Mouse (Mus musculus): ENCODE results near the gene Pacrg. TPM values are rescaled to one million over a fixed set of nuclear protein-coding genes. Genes with fewer than 3 reads are reported as not detected.

Gene Pacrg
- total and polyA plus RNA-seq, 2 experiments from 2014 or later = 9.5 to 26.1 TPM

DNA sequence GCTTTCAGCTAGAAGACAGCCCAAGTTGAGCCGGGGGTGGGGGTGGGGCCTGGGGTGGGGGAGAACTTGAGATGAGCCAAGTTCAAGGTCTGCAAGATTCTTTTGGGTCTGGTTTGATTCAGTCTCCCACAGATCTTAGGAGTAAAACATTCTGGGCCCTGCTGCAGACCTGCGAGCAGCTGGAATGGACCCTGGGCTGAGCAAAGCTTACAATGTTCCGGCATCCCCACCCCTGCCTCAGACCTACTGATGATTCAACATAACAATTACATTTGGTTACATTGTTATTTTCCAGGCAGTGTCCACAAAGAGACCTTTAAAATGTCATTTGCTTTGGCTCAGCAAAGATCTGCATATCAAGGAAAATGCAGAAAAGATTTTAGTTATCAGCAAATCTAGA, 272.7 kb downstream of the Pacrg start:
- Histone ChIP-seq H3K4me3 (ENCODE audit: low read length) (no peak overlapping the region), H3K9ac (replicated peaks; ENCODE audit: low read length) (no peak overlapping the region), H3K9me3 (ENCODE audit: low read length) (no peaks in the 10 kb centered on the region), H3K36me3 (ENCODE audit: insufficient read depth, low read length) (no peaks in the 10 kb centered on the region), H3K4me1 (ENCODE audit: insufficient read depth, low read length) (no peaks in the 10 kb centered on the region), H3K4me2 (ENCODE audit: low read depth, low read length) (no peak overlapping the region), H3K27me3 (ENCODE audit: insufficient read depth, low read length) (no peaks in the 10 kb centered on the region), H3K27ac (no peak overlapping the region)
- ATAC-seq (no peak), DNase-seq (ENCODE audit: low spot score) (no peak)
- no peak for TF ChIP-seq CTCF (IDR thresholded peaks at IDR 0.05; ENCODE audit: low read depth)
- 93% methylated on average over 3 of the region's 3 CpGs for WGBS

DNA sequence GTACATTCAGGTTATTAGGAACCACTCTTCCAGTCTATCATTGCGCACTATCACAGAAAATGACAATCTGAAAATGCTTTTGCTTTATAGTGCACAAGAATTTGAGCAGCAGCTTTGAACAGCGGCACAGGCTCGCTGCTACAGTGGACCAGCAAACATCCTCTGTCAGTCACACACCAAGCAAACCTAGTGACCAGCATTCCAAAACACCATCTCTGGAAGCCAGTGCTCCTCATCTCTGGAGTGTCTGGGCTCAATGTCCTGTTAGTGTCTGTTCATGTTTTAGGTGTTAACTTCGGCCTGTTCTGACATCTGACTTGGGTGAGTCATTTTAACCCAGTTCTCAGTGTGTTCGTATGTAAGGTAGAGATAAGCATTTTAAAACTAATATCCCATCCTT, 275.9 kb downstream of the Pacrg start:
- DNase-seq (ENCODE audit: low spot score) (no peak), ATAC-seq (no peak)
- no peak for TF ChIP-seq CTCF (IDR thresholded peaks at IDR 0.05; ENCODE audit: low read depth)
- Histone ChIP-seq H3K36me3 (ENCODE audit: insufficient read depth, low read length) (no peaks in the 10 kb centered on the region), H3K27ac (no peak overlapping the region), H3K9me3 (ENCODE audit: low read length) (no peaks in the 10 kb centered on the region), H3K27me3 (ENCODE audit: insufficient read depth, low read length) (no peaks in the 10 kb centered on the region), H3K4me2 (ENCODE audit: low read depth, low read length) (no peak overlapping the region), H3K4me1 (ENCODE audit: insufficient read depth, low read length) (no peaks in the 10 kb centered on the region), H3K4me3 (ENCODE audit: low read length) (no peak overlapping the region), H3K9ac (replicated peaks; ENCODE audit: low read length) (no peak overlapping the region)
- WGBS = 94% methylated on average over 5 of the region's 5 CpGs

DNA sequence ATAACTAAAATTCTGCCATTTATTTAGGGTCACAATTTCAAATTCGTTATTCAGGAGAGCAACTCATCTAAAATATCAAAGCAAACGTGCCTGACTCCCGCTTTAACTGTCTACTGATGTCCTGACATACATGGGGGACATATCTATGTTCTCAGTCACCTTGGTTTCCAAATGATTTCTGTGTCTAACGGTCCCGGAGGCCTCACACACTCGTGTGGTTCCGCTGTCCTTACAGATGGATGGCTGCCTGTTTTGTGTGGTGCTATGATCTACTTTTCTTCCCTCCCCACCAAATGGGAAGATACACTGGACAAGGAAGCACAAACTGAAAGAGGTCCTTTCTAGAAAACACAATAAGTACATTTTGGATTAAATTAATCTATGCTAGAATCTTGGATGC, 277.2 kb downstream of the Pacrg start:
- Histone ChIP-seq H3K4me2 (ENCODE audit: low read depth, low read length) (no peak overlapping the region), H3K9ac (replicated peaks; ENCODE audit: low read length) (no peak overlapping the region), H3K36me3 (ENCODE audit: insufficient read depth, low read length) (no peaks in the 10 kb centered on the region), H3K27ac (no peak overlapping the region), H3K4me1 (ENCODE audit: insufficient read depth, low read length) (no peaks in the 10 kb centered on the region), H3K27me3 (ENCODE audit: insufficient read depth, low read length) (no peaks in the 10 kb centered on the region), H3K4me3 (ENCODE audit: low read length) (no peak overlapping the region), H3K9me3 (ENCODE audit: low read length) (no peaks in the 10 kb centered on the region)
- DNase-seq (ENCODE audit: low spot score) = no peak
- no peak for TF ChIP-seq CTCF (IDR thresholded peaks at IDR 0.05; ENCODE audit: low read depth)
- ATAC-seq = no peak
- WGBS = 90% methylated on average over 7 of the region's 7 CpGs

DNA sequence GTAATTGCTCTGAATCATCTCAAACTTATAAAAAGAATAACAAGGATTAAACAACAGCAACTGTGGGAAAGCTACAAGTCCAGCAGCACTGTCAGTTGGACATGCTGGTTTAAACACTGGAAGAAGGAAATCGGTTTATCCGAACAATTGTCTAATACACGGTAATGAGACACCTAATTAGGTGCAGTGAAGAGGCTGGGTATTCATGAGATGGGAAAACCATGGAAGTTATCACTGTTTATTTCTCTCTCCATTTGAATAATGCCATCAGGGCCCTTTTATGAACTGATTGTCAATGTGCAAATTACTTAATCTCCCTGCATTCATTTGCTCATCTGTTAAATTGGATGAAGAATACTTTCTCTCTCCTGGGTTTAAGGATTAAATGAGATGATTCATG, 280.1 kb downstream of the Pacrg start:
- Histone ChIP-seq H3K4me2 (ENCODE audit: low read depth, low read length) (no peak overlapping the region), H3K4me1 (ENCODE audit: insufficient read depth, low read length) (no peaks in the 10 kb centered on the region), H3K9ac (replicated peaks; ENCODE audit: low read length) (no peak overlapping the region), H3K4me3 (ENCODE audit: low read length) (no peak overlapping the region), H3K9me3 (ENCODE audit: low read length) (no peaks in the 10 kb centered on the region), H3K27ac (no peak overlapping the region), H3K36me3 (ENCODE audit: insufficient read depth, low read length) (no peaks in the 10 kb centered on the region), H3K27me3 (ENCODE audit: insufficient read depth, low read length) (no peaks in the 10 kb centered on the region)
- TF ChIP-seq CTCF (IDR thresholded peaks at IDR 0.05; ENCODE audit: low read depth) = no peak
- 62% methylated on average over 3 of the region's 3 CpGs for WGBS
- no peak for ATAC-seq
- no peak for DNase-seq (ENCODE audit: low spot score)

DNA sequence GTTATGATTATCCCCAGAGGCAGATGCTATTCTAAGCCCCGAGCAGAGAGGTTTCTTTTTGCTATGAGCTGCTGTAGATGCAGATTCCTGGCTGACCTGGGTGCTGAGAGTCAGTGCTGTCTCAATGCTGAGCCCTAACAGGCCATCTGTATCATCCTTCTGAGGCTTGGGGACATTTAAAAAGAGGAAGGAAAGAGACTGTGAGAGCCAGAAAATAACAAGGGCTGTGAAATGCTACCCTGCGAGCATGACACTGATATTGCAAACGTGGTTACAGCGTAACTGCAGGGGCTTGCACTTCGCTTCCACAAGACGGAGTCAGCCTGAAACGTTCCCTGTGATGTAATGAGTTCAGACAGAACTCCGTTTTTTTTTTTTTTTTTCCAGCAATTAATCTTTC, 281.4 kb downstream of the Pacrg start:
- Histone ChIP-seq H3K4me2 (ENCODE audit: low read depth, low read length) (no peak overlapping the region), H3K27ac (no peak overlapping the region), H3K27me3 (ENCODE audit: insufficient read depth, low read length) (no peaks in the 10 kb centered on the region), H3K9ac (replicated peaks; ENCODE audit: low read length) (no peak overlapping the region), H3K4me3 (ENCODE audit: low read length) (no peak overlapping the region), H3K4me1 (ENCODE audit: insufficient read depth, low read length) (no peaks in the 10 kb centered on the region), H3K9me3 (ENCODE audit: low read length) (no peaks in the 10 kb centered on the region), H3K36me3 (ENCODE audit: insufficient read depth, low read length) (no peaks in the 10 kb centered on the region)
- 70% methylated on average over 8 of the region's 8 CpGs for WGBS
- DNase-seq (ENCODE audit: low spot score) (no peak), ATAC-seq (no peak)
- no peak for TF ChIP-seq CTCF (IDR thresholded peaks at IDR 0.05; ENCODE audit: low read depth)

DNA sequence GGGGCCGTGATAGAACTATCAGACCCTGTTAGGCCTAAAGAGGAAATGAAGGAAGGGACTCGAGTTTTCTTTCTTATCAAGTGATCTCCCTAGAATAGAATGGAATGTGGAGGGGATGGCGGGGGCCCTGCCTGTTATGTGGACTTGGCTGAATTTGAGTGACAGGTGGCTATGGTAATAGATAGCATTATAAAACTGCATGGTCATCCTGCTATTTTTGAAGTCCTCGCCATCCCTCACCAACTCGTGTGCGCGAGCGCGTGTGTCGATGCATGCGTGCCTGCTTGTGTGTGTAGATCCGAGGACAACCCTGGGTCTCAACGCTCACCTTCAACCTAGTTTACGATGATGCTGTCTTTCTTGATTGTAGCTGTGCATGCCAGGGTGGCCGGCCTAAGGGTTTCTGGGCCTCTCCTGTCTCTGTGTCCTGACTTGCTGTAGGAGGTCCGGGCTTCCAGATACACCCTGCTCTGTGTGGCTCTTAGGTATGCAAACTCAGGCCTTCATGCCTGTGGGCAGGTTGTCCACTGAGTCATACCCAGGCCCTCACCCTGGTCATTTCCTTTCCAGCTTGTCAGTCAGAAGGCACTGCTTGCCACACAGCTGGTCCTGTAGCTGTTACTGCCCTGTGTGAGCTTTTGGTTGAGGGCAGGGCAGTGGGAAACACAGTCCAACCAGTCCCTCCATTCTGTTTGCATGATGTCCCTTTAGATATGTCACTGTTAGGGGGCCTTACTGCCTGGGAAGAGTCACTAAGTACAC, 287.6 kb downstream of the Pacrg start:
- no peak for DNase-seq (ENCODE audit: low spot score)
- no peaks in the 10 kb centered on the region for H3K4me1 ChIP-seq (ENCODE audit: insufficient read depth, low read length)
- H3K36me3 ChIP-seq (ENCODE audit: insufficient read depth, low read length) = no peaks in the 10 kb centered on the region
- WGBS = 95% methylated on average over 16 of the region's 16 CpGs
- no peaks in the 10 kb centered on the region for H3K9me3 ChIP-seq (ENCODE audit: low read length)
- H3K4me3 ChIP-seq (ENCODE audit: low read length) = no peak overlapping the region
- no peak for TF ChIP-seq CTCF (IDR thresholded peaks at IDR 0.05; ENCODE audit: low read depth)
- H3K27ac ChIP-seq = no peak overlapping the region
- no peaks in the 10 kb centered on the region for H3K27me3 ChIP-seq (ENCODE audit: insufficient read depth, low read length)
- ATAC-seq = no peak
- no peak overlapping the region for H3K4me2 ChIP-seq (ENCODE audit: low read depth, low read length)
- no peak overlapping the region for H3K9ac ChIP-seq (replicated peaks; ENCODE audit: low read length)

DNA sequence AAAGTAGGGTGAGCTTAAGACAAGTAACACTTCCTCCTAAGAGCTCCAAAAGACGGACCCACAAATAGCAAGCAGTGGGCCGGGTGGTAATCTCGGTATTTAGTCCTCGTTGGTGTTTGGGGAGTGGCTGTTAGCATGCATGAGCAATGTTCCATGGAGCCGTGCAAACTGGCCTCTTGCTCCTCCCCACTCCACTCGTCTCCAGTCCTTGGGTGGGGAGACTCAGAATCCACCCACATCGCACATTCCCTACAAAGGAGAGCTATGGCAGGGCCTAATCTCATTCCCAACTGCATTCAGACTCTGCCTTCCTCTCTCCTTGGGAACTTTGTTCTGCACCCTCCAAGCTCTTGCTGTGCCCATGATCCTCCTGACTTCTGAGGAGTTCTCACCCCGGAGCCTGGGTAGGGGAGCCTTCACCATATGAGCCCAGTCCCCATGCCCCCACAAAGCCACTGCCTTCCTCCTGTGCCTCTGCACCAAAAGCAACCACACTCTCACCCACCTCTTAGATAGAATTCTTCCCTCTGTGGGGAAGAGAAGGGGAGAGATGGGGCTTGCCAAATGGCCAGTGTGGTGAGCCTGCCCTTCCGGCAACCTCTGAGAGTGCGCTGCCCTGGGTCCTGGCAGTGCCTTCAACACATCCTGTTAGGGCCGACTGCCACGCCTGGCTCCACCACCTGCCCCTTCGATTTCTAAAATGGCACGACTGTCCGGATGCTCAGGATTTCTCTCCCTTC, 289.2 kb downstream of the Pacrg start:
- Histone ChIP-seq H3K4me1 (ENCODE audit: insufficient read depth, low read length) (no peaks in the 10 kb centered on the region), H3K9ac (replicated peaks; ENCODE audit: low read length) (no peak overlapping the region), H3K27ac (no peak overlapping the region), H3K9me3 (ENCODE audit: low read length) (no peaks in the 10 kb centered on the region), H3K4me3 (ENCODE audit: low read length) (no peak overlapping the region), H3K4me2 (ENCODE audit: low read depth, low read length) (no peak overlapping the region), H3K36me3 (ENCODE audit: insufficient read depth, low read length) (no peaks in the 10 kb centered on the region), H3K27me3 (ENCODE audit: insufficient read depth, low read length) (no peaks in the 10 kb centered on the region)
- no peak for DNase-seq (ENCODE audit: low spot score)
- TF ChIP-seq CTCF (IDR thresholded peaks at IDR 0.05; ENCODE audit: low read depth) = no peak
- no peak for ATAC-seq
- 76% methylated on average over 15 of the region's 15 CpGs for WGBS

Measured in hindbrain, postnatal 0 days (tissue).